Mouse (Mus musculus) lung, postnatal 0 days (tissue): ENCODE measurements around the gene D930048N14Rik.

Experiments
- CTCF ChIP-seq: IDR thresholded peaks from 2 replicates; pipeline ENCODE4 v1.5.1; 2016; ENCODE audit warnings: antibody characterized with exemption, mild to moderate bottlenecking
- EP300 ChIP-seq: IDR thresholded peaks from 2 replicates; pipeline ENCODE4 v1.6.1; 2016; ENCODE audit warnings: antibody characterized with exemption, mild to moderate bottlenecking, control low read depth

- TF ChIP-seq CTCF (no peak), EP300 (no peak)
These were observed 20.6 kb downstream of the D930048N14Rik start for GRCm38 (mm10) chr11:51671376-51671775.
